In the genomic region with DNA sequence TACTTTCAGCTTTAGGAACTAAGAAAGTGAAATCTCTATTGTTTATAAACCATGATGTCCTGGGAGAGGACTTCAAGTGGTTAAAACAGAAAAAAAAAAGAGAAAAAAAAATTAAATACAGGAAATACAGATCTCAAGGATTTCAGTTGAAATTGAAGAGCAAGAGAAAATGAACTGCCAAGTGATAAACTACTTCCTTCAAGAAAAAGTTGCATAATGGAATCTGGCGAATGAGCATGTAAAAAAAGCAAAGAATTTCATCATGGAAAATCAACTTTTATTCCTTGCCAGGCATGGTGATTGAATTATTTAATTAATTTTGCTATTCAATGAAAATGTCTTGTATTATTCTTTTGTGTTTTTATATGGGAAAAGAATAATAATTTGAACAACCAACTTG, we compare ENCODE assay signal across 22 mouse cellular contexts.
DNase-seq lines count a peak whose midpoint lies in the region; ATAC-seq and TF ChIP-seq lines count a peak whose summit lies in the region.
"Had no signal": no experiment of that assay in that cellular context is flagged by ENCODE, and none has a peak within 500 bp of the region (broad histone marks: within the 10 kb centered on the region; RNA-seq: fewer than 3 reads in every experiment).

No protein-coding gene starts in this region.

- TF ChIP-seq CTCF in lung, postnatal 0 days (IDR thresholded peaks at IDR 0.05) = no peak

- no peak for DNase-seq in lung, adult 18-20 months
- DNase-seq in lung, postnatal 0 days (ENCODE audit: low spot score) = peak; percentile 68
- DNase-seq in lung, postnatal 10 days = no peak
- peak; percentile 12 for DNase-seq in lung, postnatal 36 days
- no peak for DNase-seq in yolk sac, embryonic 10.5 days (ENCODE audit: low spot score)
- DNase-seq: adrenal gland, adult 2 months; adrenal gland, postnatal 10 days; adrenal gland, postnatal 25 days; cerebellum, adult 11 months; cerebellum, adult 18-20 months; cerebellum, adult 8-10 months; cerebellum, adult 9-11 months; cerebellum, postnatal 14 days; cerebellum, postnatal 36 days; embryo, embryonic 11 days had no signal

- no peak overlapping the region for H3K27ac ChIP-seq in lung, embryonic 15.5 days
- H3K27ac ChIP-seq in lung, postnatal 0 days (ENCODE audit: low read length) = no peak overlapping the region
- H3K27ac ChIP-seq: embryonic facial prominence, embryonic 13.5 days; embryonic facial prominence, embryonic 15.5 days; forebrain, embryonic 10.5 days; forebrain, embryonic 12.5 days had no signal

- TF ChIP-seq EP300 in lung, postnatal 0 days (IDR thresholded peaks at IDR 0.05) = no peak

- no peaks in the 10 kb centered on the region for H3K27me3 ChIP-seq in lung, embryonic 15.5 days
- H3K27me3 ChIP-seq in lung, postnatal 0 days (replicated peaks; ENCODE audit: insufficient read depth, low read length) = no peaks in the 10 kb centered on the region
- H3K27me3 ChIP-seq: embryonic facial prominence, embryonic 13.5 days; embryonic facial prominence, embryonic 15.5 days; forebrain, embryonic 12.5 days had no signal

- no peak overlapping the region for H3K4me2 ChIP-seq in lung, embryonic 15.5 days
- no peak overlapping the region for H3K4me2 ChIP-seq in lung, postnatal 0 days (replicated peaks; ENCODE audit: low read depth, low read length)
- H3K4me2 ChIP-seq: embryonic facial prominence, embryonic 13.5 days; embryonic facial prominence, embryonic 15.5 days; forebrain, embryonic 12.5 days had no signal

- ATAC-seq in lung, embryonic 15.5 days (ENCODE audit: borderline replicate concordance, extremely low read depth, low FRiP score, low TSS enrichment) = peak; percentile 42; the same call in 1 of the 2 replicates
- no peak for ATAC-seq in lung, postnatal 0 days
- ATAC-seq: forebrain, embryonic 14.5 days had no signal

- no peaks in the 10 kb centered on the region for H3K36me3 ChIP-seq in lung, embryonic 15.5 days
- H3K36me3 ChIP-seq in lung, postnatal 0 days (ENCODE audit: insufficient read depth, low read length) = no peaks in the 10 kb centered on the region
- H3K36me3 ChIP-seq: embryonic facial prominence, embryonic 13.5 days; embryonic facial prominence, embryonic 15.5 days; forebrain, embryonic 10.5 days; forebrain, embryonic 12.5 days had no signal

- H3K9me3 ChIP-seq in lung, embryonic 15.5 days = no peaks in the 10 kb centered on the region
- H3K9me3 ChIP-seq in lung, postnatal 0 days (ENCODE audit: low read length) = no peaks in the 10 kb centered on the region
- H3K9me3 ChIP-seq: embryonic facial prominence, embryonic 13.5 days; embryonic facial prominence, embryonic 15.5 days; forebrain, embryonic 10.5 days; forebrain, embryonic 12.5 days had no signal

- 35% methylated on average over 1 of the region's 1 CpGs for WGBS in lung, embryonic 15.5 days
- WGBS in lung, postnatal 0 days = 33% methylated on average over 1 of the region's 1 CpGs

- no peak overlapping the region for H3K4me3 ChIP-seq in lung, embryonic 15.5 days
- no peak overlapping the region for H3K4me3 ChIP-seq in lung, postnatal 0 days (ENCODE audit: low read depth, low read length)
- H3K4me3 ChIP-seq: embryonic facial prominence, embryonic 13.5 days; embryonic facial prominence, embryonic 15.5 days; erythroblast, embryonic 14.5 days; forebrain, embryonic 10.5 days; forebrain, embryonic 12.5 days had no signal

- H3K9ac ChIP-seq in lung, embryonic 15.5 days = no peak overlapping the region
- H3K9ac ChIP-seq in lung, postnatal 0 days (replicated peaks; ENCODE audit: low read depth) = no peak overlapping the region
- H3K9ac ChIP-seq: embryonic facial prominence, embryonic 13.5 days; embryonic facial prominence, embryonic 15.5 days; forebrain, embryonic 12.5 days had no signal

- no peaks in the 10 kb centered on the region for H3K4me1 ChIP-seq in lung, embryonic 15.5 days
- no peaks in the 10 kb centered on the region for H3K4me1 ChIP-seq in lung, postnatal 0 days (ENCODE audit: insufficient read depth, low read depth, low read length)
- H3K4me1 ChIP-seq: embryonic facial prominence, embryonic 13.5 days; embryonic facial prominence, embryonic 15.5 days; forebrain, embryonic 10.5 days; forebrain, embryonic 12.5 days had no signal

Comparison
In these comparisons a context has a peak if more than half of its experiments do, and no peak if none do; other contexts are left out.
1. DNase-seq: peak in lung, postnatal 0 days (single experiment) and lung, postnatal 36 days (single experiment); none in lung, adult 18-20 months (0 of 2), lung, postnatal 10 days (single experiment) and yolk sac, embryonic 10.5 days (single experiment).